Mouse (Mus musculus) lung, embryonic 14.5 days (tissue): ENCODE data around the gene Mmp9. TPM values are rescaled to one million over a fixed set of nuclear protein-coding genes. Genes with fewer than 3 reads are reported as not detected.

Experiments
- ATAC-seq: fragments of 200-750 bp; cut with Nextera tagmentation; 2 replicates; pipeline ENCODE4 v1.8.0; 2017; ENCODE audit warnings: mild to moderate bottlenecking, moderate TSS enrichment, moderate library complexity; ENCODE audit not compliant: insufficient read depth
- DNase-seq: peaks from one replicate; pipeline ENCODE4 v3.0.0-alpha.2; 2015
- H3K27ac ChIP-seq: fragments of 300-500 bp; sonication (generic); 2 replicates; pipeline ENCODE4 v1.5.1; 2014; ENCODE audit warnings: low read depth, mild to moderate bottlenecking, moderate library complexity
- H3K27me3 ChIP-seq: fragments of 300-500 bp; sonication (generic); 2 replicates; pipeline ENCODE4 v1.6.1; 2014; ENCODE audit warnings: low read length, control low read depth; ENCODE audit not compliant: insufficient read depth
- H3K36me3 ChIP-seq: fragments of 300-500 bp; sonication (generic); 2 replicates; pipeline ENCODE4 v1.6.1; 2014; ENCODE audit warnings: control low read depth; ENCODE audit not compliant: insufficient read depth
- H3K4me1 ChIP-seq: fragments of 300-500 bp; sonication (generic); 2 replicates; pipeline ENCODE4 v1.6.1; 2014; ENCODE audit warnings: antibody characterized with exemption, control low read depth; ENCODE audit not compliant: insufficient read depth
- H3K4me2 ChIP-seq: fragments of 300-500 bp; sonication (generic); 2 replicates; pipeline ENCODE4 v1.6.1; 2014; ENCODE audit warnings: mild to moderate bottlenecking
- H3K4me3 ChIP-seq: fragments of 300-500 bp; sonication (generic); 2 replicates; pipeline ENCODE4 v1.5.1; 2014; ENCODE audit warnings: low read depth, low read length
- H3K9ac ChIP-seq: fragments of 300-500 bp; sonication (generic); 2 replicates; pipeline ENCODE4 v1.6.1; 2014
- H3K9me3 ChIP-seq: fragments of 300-500 bp; sonication (generic); 2 replicates; pipeline ENCODE4 v1.6.1; 2016; ENCODE audit warnings: low read depth, low read length, control low read depth
- CTCF ChIP-seq: IDR thresholded peaks from 2 replicates; pipeline ENCODE4 v1.5.1; 2016; ENCODE audit warnings: antibody characterized with exemption, low read depth
- WGBS: fragments of 180-500 bp; shearing (Covaris S2); extraction: QIAGEN DNeasy Blood & Tissue Kit; methylation state at CpG from one replicate; pipeline ENCODE4 v1.1.7; 2014; 5-methylcytosine and 5-hydroxymethylcytosine counted together
- polyA plus RNA-seq: library from polyadenylated mRNA; unstranded; fragments of >200 nt; fragmentation: Nextera tagmentation; extraction: Ambion mirVana; gene quantifications from 2 replicates; pipeline ENCODE4 v1.2.1, GENCODE M21; 2014

The Mmp9 gene
- polyA plus RNA-seq, 1 experiment from 2014 or later, result 0.25 TPM

- DNase-seq (no peak), ATAC-seq (no peak)
- Histone ChIP-seq H3K4me3 (no peak overlapping the region), H3K9me3 (no peaks in the 10 kb centered on the region), H3K4me2 (no peak overlapping the region), H3K9ac (no peak overlapping the region), H3K27ac (no peak overlapping the region), H3K4me1 (no peaks in the 10 kb centered on the region), H3K27me3 (no peaks in the 10 kb centered on the region; the same call in 1 of the 2 replicates), H3K36me3 (peaks cover 6% of the 10 kb centered on the region; the same call in 1 of the 2 replicates)
- 44% methylated on average over 4 of the region's 4 CpGs for WGBS
- no peak for TF ChIP-seq CTCF
Observed at GRCm38 (mm10) chr2:164923291-164923690, 17.3 kb upstream of the Mmp9 start.

DNA sequence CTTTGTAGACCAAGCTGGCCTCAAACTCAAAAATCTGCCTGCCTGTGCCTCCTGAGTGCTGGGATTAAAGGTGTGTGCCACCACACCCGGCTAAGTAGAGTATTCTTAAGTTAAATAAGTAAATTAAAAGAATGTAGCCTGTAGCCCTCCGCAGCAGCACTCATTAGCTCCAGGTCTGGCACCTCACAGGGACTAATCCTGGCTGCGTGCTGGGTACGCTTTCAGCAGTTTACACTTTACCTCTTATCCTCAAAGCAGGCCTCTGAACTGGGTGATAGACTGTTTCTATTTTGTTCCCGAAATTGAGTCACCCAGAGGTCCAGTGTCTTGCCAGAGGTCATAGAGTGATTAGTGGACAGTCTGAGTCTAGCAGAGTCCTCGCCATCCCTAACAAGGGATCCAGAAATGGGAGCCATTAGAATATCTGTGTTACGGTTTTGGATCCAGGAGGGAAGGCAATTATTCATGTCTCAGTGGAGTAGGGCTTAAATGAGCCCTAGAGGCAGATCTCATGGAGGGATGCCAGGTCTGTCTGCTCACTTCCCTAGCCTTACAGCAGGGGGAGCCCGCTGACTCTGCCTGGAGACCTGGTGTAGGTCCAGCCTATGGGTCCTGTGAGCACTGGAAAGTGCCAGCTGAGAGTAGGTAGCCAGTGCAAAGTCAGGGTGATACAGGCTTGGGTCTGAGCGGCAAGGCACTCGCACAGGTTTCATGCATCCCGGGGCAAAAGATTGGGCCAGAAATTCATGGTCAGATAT lies 16.3 kb upstream of the Mmp9 start:
- no peak overlapping the region for H3K4me2 ChIP-seq
- H3K27me3 ChIP-seq, result no peaks in the 10 kb centered on the region; the same call in 1 of the 2 replicates
- H3K27ac ChIP-seq, result no peak overlapping the region
- H3K4me1 ChIP-seq, result no peaks in the 10 kb centered on the region
- 30% methylated on average over 11 of the region's 11 CpGs for WGBS
- no peak overlapping the region for H3K4me3 ChIP-seq
- no peaks in the 10 kb centered on the region for H3K9me3 ChIP-seq
- DNase-seq (peak; percentile 89), ATAC-seq (peak; percentile 54)
- TF ChIP-seq CTCF, result peak; percentile 89
- H3K9ac ChIP-seq, result no peak overlapping the region
- peaks cover 4% of the 10 kb centered on the region; the same call in 1 of the 2 replicates for H3K36me3 ChIP-seq

DNA sequence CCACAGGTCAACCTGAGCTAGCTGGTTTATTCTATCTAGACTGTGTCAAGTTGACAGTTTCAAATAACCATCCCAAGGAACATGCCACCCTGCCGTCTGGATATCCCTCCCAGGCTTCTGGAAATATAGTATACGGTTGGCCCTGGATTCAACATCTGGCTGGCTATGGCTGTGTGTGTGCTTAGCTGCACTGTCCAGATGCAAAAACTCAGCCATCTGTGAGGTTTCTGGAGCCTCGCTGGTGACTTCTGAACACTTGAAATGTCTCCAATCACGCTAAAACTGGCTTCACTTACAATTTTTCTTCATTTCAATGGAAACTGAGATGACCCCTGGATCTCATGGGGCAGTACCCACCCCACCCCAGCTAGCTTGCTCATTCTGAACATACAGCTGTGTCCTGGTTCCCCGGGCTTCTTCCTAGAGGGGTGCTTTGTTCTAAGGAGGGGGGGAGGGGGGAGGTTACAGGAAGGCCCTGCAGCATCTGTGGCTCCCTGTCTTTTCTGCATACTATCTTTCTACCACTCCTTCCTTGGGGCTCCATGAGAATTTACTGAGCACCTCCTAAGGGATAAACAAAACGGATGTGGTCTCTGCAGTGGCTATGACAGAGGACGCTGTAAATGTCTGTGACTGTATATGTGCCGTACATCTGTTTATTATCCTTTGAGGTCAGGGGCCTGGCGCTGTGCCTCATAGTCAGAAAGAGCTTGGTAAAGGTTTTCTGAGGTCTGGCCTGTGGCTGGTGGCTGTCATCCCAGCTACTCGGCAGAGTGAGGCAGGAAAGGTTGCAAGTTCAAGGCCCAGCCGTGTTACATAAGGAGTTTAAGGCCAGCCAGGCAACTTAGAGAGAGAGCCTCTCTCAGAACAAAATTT lies 9.6 kb upstream of the Mmp9 start:
- Histone ChIP-seq H3K9me3 (no peaks in the 10 kb centered on the region), H3K4me3 (no peak overlapping the region), H3K27ac (peak overlapping the region; percentile 27; the same call in 1 of the 2 replicates), H3K4me1 (no peaks in the 10 kb centered on the region), H3K9ac (no peak overlapping the region), H3K27me3 (no peaks in the 10 kb centered on the region; the same call in none of the 2 replicates), H3K4me2 (no peak overlapping the region), H3K36me3 (no peaks in the 10 kb centered on the region)
- TF ChIP-seq CTCF, result no peak
- peak; percentile 72 for ATAC-seq
- WGBS, result 29% methylated on average over 11 of the region's 11 CpGs
- peak; percentile 73 for DNase-seq

GRCm38 (mm10) chr2:164933534-164933933 lies 7.0 kb upstream of the Mmp9 start:
- ATAC-seq (no peak), DNase-seq (no peak)
- Histone ChIP-seq H3K9me3 (no peaks in the 10 kb centered on the region), H3K4me2 (no peak overlapping the region), H3K36me3 (no peaks in the 10 kb centered on the region), H3K4me1 (no peaks in the 10 kb centered on the region), H3K27ac (no peak overlapping the region), H3K27me3 (peaks cover 14% of the 10 kb centered on the region), H3K4me3 (no peak overlapping the region), H3K9ac (no peak overlapping the region)
- WGBS, result 30% methylated on average over 9 of the region's 10 CpGs
- no peak for TF ChIP-seq CTCF

- Histone ChIP-seq H3K9me3 (no peaks in the 10 kb centered on the region), H3K9ac (no peak overlapping the region), H3K27me3 (peaks cover 34% of the 10 kb centered on the region), H3K4me2 (no peak overlapping the region), H3K4me1 (peaks cover 2% of the 10 kb centered on the region; the same call in 1 of the 2 replicates), H3K36me3 (no peaks in the 10 kb centered on the region), H3K27ac (no peak overlapping the region), H3K4me3 (no peak overlapping the region)
- 52% methylated on average over 4 of the region's 4 CpGs for WGBS
- no peak for DNase-seq
- TF ChIP-seq CTCF, result no peak
- no peak for ATAC-seq
Observed at GRCm38 (mm10) chr2:164935991-164936390, 4.6 kb upstream of the Mmp9 start.

GRCm38 (mm10) chr2:164938146-164939091 lies 2.2 kb upstream of the Mmp9 start:
- 2% methylated on average over 39 of the region's 39 CpGs for WGBS
- H3K4me2 ChIP-seq, result peak overlapping the region; percentile 57
- H3K9me3 ChIP-seq, result no peaks in the 10 kb centered on the region
- no peaks in the 10 kb centered on the region for H3K36me3 ChIP-seq
- H3K27ac ChIP-seq, result no peak overlapping the region
- peaks cover 38% of the 10 kb centered on the region for H3K27me3 ChIP-seq
- peak overlapping the region; percentile 23 for H3K4me3 ChIP-seq
- H3K4me1 ChIP-seq, result peaks cover 2% of the 10 kb centered on the region
- ATAC-seq (peak; percentile 74), DNase-seq (peak; percentile 69)
- H3K9ac ChIP-seq, result no peak overlapping the region; the same call in 1 of the 2 replicates
- TF ChIP-seq CTCF, result no peak
